Mouse (Mus musculus) ES-Bruce4 (cell line): ENCODE results near the gene Zfand4.

ENCODE experiments used
- CTCF ChIP-seq: IDR thresholded peaks from one replicate; pipeline ENCODE4 v1.8.1; 2011; ENCODE audit warnings: low read depth, low read length
- POLR2A ChIP-seq: IDR thresholded peaks from one replicate; pipeline ENCODE4 v1.8.1; 2011; ENCODE audit warnings: low read length; ENCODE audit not compliant: insufficient read depth

DNA sequence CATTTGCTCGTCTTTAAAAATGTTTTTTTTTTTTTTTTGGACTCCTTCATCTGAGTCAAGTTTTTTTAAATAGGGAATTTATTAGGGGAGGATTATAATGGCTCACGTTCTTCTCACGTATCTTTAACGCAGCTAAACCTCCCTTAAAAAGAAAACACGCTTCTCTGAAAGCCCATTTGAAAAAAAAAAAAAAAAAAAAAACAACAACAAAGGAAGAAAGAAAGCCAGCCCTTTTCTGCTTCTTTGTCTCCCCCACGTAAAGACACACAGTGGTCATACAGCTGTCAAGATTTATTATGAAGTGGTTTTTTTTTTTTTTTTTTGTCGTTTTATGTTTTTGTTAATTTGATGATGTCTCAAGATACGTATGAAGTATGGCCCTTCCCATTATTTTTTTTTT is 74.5 kb downstream of the Zfand4 start:
- TF ChIP-seq CTCF = no peak
- TF ChIP-seq POLR2A = no peak
